Mouse (Mus musculus) ES-E14 (cell line): ENCODE results near the gene 9230104L09Rik. TPM values are rescaled to one million over a fixed set of nuclear protein-coding genes. Genes with fewer than 3 reads are reported as not detected.

ENCODE experiments used
- DNase-seq: peaks from one replicate; pipeline ENCODE4 v3.0.0-alpha.2; 2013; ENCODE audit warnings: low read depth, low spot score
- H3K27ac ChIP-seq: 2 replicates; pipeline ENCODE4 v1.5.1; 2012; ENCODE audit warnings: low read depth, mild to moderate bottlenecking, low read length, moderate library complexity, mixed read lengths; ENCODE audit not compliant: poor library complexity, insufficient read depth, severe bottlenecking
- H3K36me3 ChIP-seq: 2 replicates; pipeline ENCODE4 v1.6.1; 2012; ENCODE audit warnings: mild to moderate bottlenecking, low read length, moderate library complexity, mixed read lengths; ENCODE audit not compliant: control insufficient read depth, poor library complexity, insufficient read depth, severe bottlenecking
- H3K4me1 ChIP-seq, 2 experiments: fragments of 150-350 bp in 1 of 2; sonication (generic) in 1 of 2; 2 replicates each; pipeline ENCODE4 v1.6.1; 2012; ENCODE audit warnings: low read length in 2 of 2, mild to moderate bottlenecking in 1 of 2, mixed read lengths in 1 of 2; ENCODE audit not compliant: control insufficient read depth in 2 of 2, insufficient read depth in 2 of 2, poor library complexity in 1 of 2
- H3K4me3 ChIP-seq, 2 experiments: fragments of 150-350 bp in 1 of 2; sonication (generic) in 1 of 2; 2 replicates each; pipeline ENCODE4 v1.5.1; 2012; ENCODE audit warnings: low read length in 2 of 2, low read depth in 1 of 2, mild to moderate bottlenecking in 1 of 2, mixed read lengths in 1 of 2; ENCODE audit not compliant: insufficient read depth in 1 of 2, poor library complexity in 1 of 2, severe bottlenecking in 1 of 2
- H3K9ac ChIP-seq: 2 replicates; pipeline ENCODE4 v1.6.1; 2012; ENCODE audit warnings: low read depth, mild to moderate bottlenecking, low read length, mixed read lengths; ENCODE audit not compliant: poor library complexity, insufficient read depth, severe bottlenecking
- H3K9me3 ChIP-seq: fragments of 150-350 bp; sonication (generic); 2 replicates; pipeline ENCODE4 v1.6.1; 2012; ENCODE audit warnings: low read depth, mild to moderate bottlenecking, low read length; ENCODE audit not compliant: control insufficient read depth, insufficient read depth
- CHD2 ChIP-seq: IDR thresholded peaks from 2 replicates; pipeline ENCODE4 v1.6.1; 2014; ENCODE audit warnings: mild to moderate bottlenecking, low read depth, low read length, inconsistent platforms
- HCFC1 ChIP-seq: IDR thresholded peaks from 2 replicates; pipeline ENCODE4 v1.6.1; 2012; ENCODE audit warnings: low read length, inconsistent platforms, borderline replicate concordance; ENCODE audit not compliant: insufficient read depth
- MAFK ChIP-seq: IDR thresholded peaks from 2 replicates; pipeline ENCODE4 v1.6.1; 2014; ENCODE audit warnings: mild to moderate bottlenecking, low read depth, low read length, inconsistent platforms; ENCODE audit not compliant: insufficient read depth
- ZC3H11A ChIP-seq: IDR thresholded peaks from 2 replicates; pipeline ENCODE4 v1.6.1; 2012; ENCODE audit warnings: low read depth, mild to moderate bottlenecking, inconsistent platforms, low read length, borderline replicate concordance
- ZNF384 ChIP-seq: IDR thresholded peaks from 2 replicates; pipeline ENCODE4 v1.6.1; 2012; ENCODE audit warnings: low read depth, low read length, inconsistent platforms
- in situ Hi-C, 2 experiments: fragments of 600-800 bp; cut with MboI; formaldehyde crosslinking; loops; one replicate each; pipeline ENCODE4 v1.15.1; 2025; ENCODE audit warnings: low sequenced_read_pairs in 2 of 2, inconsistent platforms in 1 of 2; ENCODE audit not compliant: unreplicated experiment in 2 of 2
- total RNA-seq: library from RNA; depleted of rRNA; stranded (reverse); fragments of 300-350 nt; gene quantifications from 2 replicates; pipeline ENCODE4 v1.2.3, GENCODE M21; 2012

Gene 9230104L09Rik
- total RNA-seq, 1 experiment: not detected

- TF ChIP-seq CHD2 (no peak), ZC3H11A (peak; percentile 78)
- no peak overlapping the region for H3K4me3 ChIP-seq
- no peaks in the 10 kb centered on the region for H3K36me3 ChIP-seq
- H3K27ac ChIP-seq: no peak overlapping the region
- in situ Hi-C loops: loop anchor here in 1 of 2 experiments (5.0 kb wide), 1 partner anchor 51 kb away; no protein-coding TSS in a partner anchor
- H3K4me1 ChIP-seq: no peaks in the 10 kb centered on the region
- H3K9me3 ChIP-seq: no peaks in the 10 kb centered on the region
- DNase-seq: peak; percentile 88
- H3K9ac ChIP-seq: no peak overlapping the region
Observed at GRCm38 (mm10) chr2:148851116-148851906, 13.5 kb downstream of the 9230104L09Rik start.

GRCm38 (mm10) chr2:148839224-148839623 lies 25.6 kb downstream of the 9230104L09Rik start:
- no peak for TF ChIP-seq ZNF384
- no peak for TF ChIP-seq CHD2
- TF ChIP-seq HCFC1: no peak
- TF ChIP-seq MAFK: no peak
- TF ChIP-seq ZC3H11A: no peak
- H3K9me3 ChIP-seq: no peaks in the 10 kb centered on the region
- H3K4me3 ChIP-seq: no peak overlapping the region
- no peaks in the 10 kb centered on the region for H3K36me3 ChIP-seq
- DNase-seq: no peak
- H3K9ac ChIP-seq: no peak overlapping the region
- in situ Hi-C loops: no loop called here
- no peaks in the 10 kb centered on the region for H3K4me1 ChIP-seq
- H3K27ac ChIP-seq: no peak overlapping the region

- H3K36me3 ChIP-seq: no peaks in the 10 kb centered on the region
- no peak overlapping the region for H3K9ac ChIP-seq
- no peaks in the 10 kb centered on the region for H3K9me3 ChIP-seq
- no peak for DNase-seq
- H3K27ac ChIP-seq: no peak overlapping the region
- no peaks in the 10 kb centered on the region for H3K4me1 ChIP-seq
- in situ Hi-C loops: no loop called here
- H3K4me3 ChIP-seq: no peak overlapping the region
- TF ChIP-seq ZC3H11A (no peak), MAFK (no peak), HCFC1 (no peak), CHD2 (no peak), ZNF384 (no peak)
Observed at GRCm38 (mm10) chr2:148838075-148838777, 26.6 kb downstream of the 9230104L09Rik start.

- in situ Hi-C loops: no loop called here
- Histone ChIP-seq H3K9ac (no peak within 1 kb of the TSS), H3K4me3 (no peak within 1 kb of the TSS), H3K9me3 (no peaks in the 10 kb centered on the region), H3K36me3 (no peaks in the 10 kb centered on the region), H3K27ac (no peak within 1 kb of the TSS), H3K4me1 (no peaks in the 10 kb centered on the region)
- DNase-seq: no peak
- TF ChIP-seq MAFK (no peak), ZNF384 (no peak), ZC3H11A (no peak), HCFC1 (no peak), CHD2 (no peak)
Observed at GRCm38 (mm10) chr2:148834912-148835311, 29.9 kb downstream of the 9230104L09Rik start, which contains the start of gene Cst9. Gene Cst9 (plus strand): TSS chr2:148835147.
